Mouse (Mus musculus) urinary bladder, postnatal 14 days (tissue): ENCODE data around the gene Mycbp2.
A peak's percentile ranks its signal among the peaks of the same experiment; 100 is the strongest.

Experiments
- DNase-seq: peaks from one replicate; pipeline ENCODE4 v3.0.0; 2021; ENCODE audit warnings: low spot score

Gene Mycbp2

GRCm38 (mm10) chr14:103346729-103347505 lies at the start of gene Mycbp2:
Mycbp2 (minus strand) TSS chr14:103346814.
- peak; percentile 99 for DNase-seq

GRCm38 (mm10) chr14:103392391-103392790 lies 45.8 kb upstream of the Mycbp2 start:
- DNase-seq = no peak

- DNase-seq = no peak
Measured at GRCm38 (mm10) chr14:103387431-103387830, 40.8 kb upstream of the Mycbp2 start.

- DNase-seq = peak; percentile 74
Measured at GRCm38 (mm10) chr14:103386871-103387270, 40.3 kb upstream of the Mycbp2 start.

GRCm38 (mm10) chr14:103385084-103385610 lies 38.5 kb upstream of the Mycbp2 start:
- no peak for DNase-seq

GRCm38 (mm10) chr14:103378703-103379102 lies 32.1 kb upstream of the Mycbp2 start:
- DNase-seq = peak; percentile 63

- no peak for DNase-seq
Measured at GRCm38 (mm10) chr14:103376765-103377164, 30.2 kb upstream of the Mycbp2 start.

GRCm38 (mm10) chr14:103375523-103375922 lies 28.9 kb upstream of the Mycbp2 start:
- DNase-seq = no peak

- DNase-seq = no peak
Measured at GRCm38 (mm10) chr14:103363199-103363598, 16.6 kb upstream of the Mycbp2 start.

- no peak for DNase-seq
Measured at GRCm38 (mm10) chr14:103356066-103356465, 9.5 kb upstream of the Mycbp2 start.

- DNase-seq = no peak
Measured at GRCm38 (mm10) chr14:103354396-103355352, 8.1 kb upstream of the Mycbp2 start.

GRCm38 (mm10) chr14:103345858-103346728 lies 521 bp downstream of the Mycbp2 start:
- DNase-seq = no peak

- DNase-seq = no peak
Measured at GRCm38 (mm10) chr14:103345486-103345857, 1.1 kb downstream of the Mycbp2 start.

GRCm38 (mm10) chr14:103345011-103345410 lies 1.6 kb downstream of the Mycbp2 start:
- DNase-seq = no peak

GRCm38 (mm10) chr14:103343791-103344190 lies 2.8 kb downstream of the Mycbp2 start:
- DNase-seq = no peak

- DNase-seq = no peak
Measured at GRCm38 (mm10) chr14:103341385-103342294, 5.0 kb downstream of the Mycbp2 start.

- no peak for DNase-seq
Measured at GRCm38 (mm10) chr14:103312926-103313325, 33.7 kb downstream of the Mycbp2 start.

GRCm38 (mm10) chr14:103296227-103296626 lies 50.4 kb downstream of the Mycbp2 start:
- DNase-seq = no peak

- DNase-seq = no peak
Measured at GRCm38 (mm10) chr14:103286650-103287049, 60.0 kb downstream of the Mycbp2 start.

GRCm38 (mm10) chr14:103276667-103277066 lies 69.9 kb downstream of the Mycbp2 start:
- no peak for DNase-seq

GRCm38 (mm10) chr14:103260437-103260836 lies 86.2 kb downstream of the Mycbp2 start:
- no peak for DNase-seq
